Mouse (Mus musculus): ENCODE measurements around the gene Dkk3.

GRCm38 (mm10) chr7:112154445-112154844 is 4.4 kb downstream of the Dkk3 start:
- TF ChIP-seq POLR2A (IDR thresholded peaks at IDR 0.05; ENCODE audit: low read depth, low read length) (no peak), CTCF (IDR thresholded peaks at IDR 0.05; ENCODE audit: extremely low read depth, insufficient read length, insufficient replicate concordance, low read depth, low read length) (no peak)

All from small intestine, adult 2 months (tissue).